Mouse (Mus musculus) embryonic facial prominence, embryonic 15.5 days (tissue): Measurements from ENCODE around the gene Apoa4. TPM values are rescaled to one million over a fixed set of nuclear protein-coding genes. Genes with fewer than 3 reads are reported as not detected.

Source experiments
- ATAC-seq: fragments of 200-750 bp; cut with Nextera tagmentation; 2 replicates; pipeline ENCODE4 v1.8.0; 2017; ENCODE audit warnings: low read depth, moderate TSS enrichment; ENCODE audit not compliant: insufficient number of reproducible peaks, low FRiP score, low TSS enrichment
- H3K27ac ChIP-seq: fragments of 300-500 bp; sonication (generic); replicated peaks from 2 replicates; pipeline ENCODE4 v1.5.1; 2015; ENCODE audit warnings: mild to moderate bottlenecking, inconsistent platforms
- H3K27me3 ChIP-seq: fragments of 300-500 bp; sonication (generic); 2 replicates; pipeline ENCODE4 v1.6.1; 2015; ENCODE audit warnings: inconsistent platforms
- H3K36me3 ChIP-seq: fragments of 300-500 bp; sonication (generic); 2 replicates; pipeline ENCODE4 v1.6.1; 2015; ENCODE audit warnings: mild to moderate bottlenecking, inconsistent platforms
- H3K4me1 ChIP-seq: fragments of 300-500 bp; sonication (generic); 2 replicates; pipeline ENCODE4 v1.6.1; 2015; ENCODE audit warnings: inconsistent platforms
- H3K4me2 ChIP-seq: fragments of 300-500 bp; sonication (generic); replicated peaks from 2 replicates; pipeline ENCODE4 v1.6.1; 2015; ENCODE audit warnings: mild to moderate bottlenecking, inconsistent platforms
- H3K4me3 ChIP-seq: fragments of 300-500 bp; sonication (generic); replicated peaks from 2 replicates; pipeline ENCODE4 v1.5.1; 2015; ENCODE audit warnings: mild to moderate bottlenecking, inconsistent platforms
- H3K9ac ChIP-seq: fragments of 300-500 bp; sonication (generic); 2 replicates; pipeline ENCODE4 v1.6.1; 2015; ENCODE audit warnings: inconsistent platforms
- H3K9me3 ChIP-seq: fragments of 300-500 bp; sonication (generic); replicated peaks from 2 replicates; pipeline ENCODE4 v1.6.1; 2016; ENCODE audit warnings: inconsistent platforms
- WGBS: fragments of 180-500 bp; shearing (Covaris S2); methylation state at CpG from one replicate; pipeline ENCODE4 v1.1.7; 2015; 5-methylcytosine and 5-hydroxymethylcytosine counted together
- polyA plus RNA-seq: library from polyadenylated mRNA; unstranded; fragments of >200 nt; fragmentation: Nextera tagmentation; extraction: Ambion mirVana; gene quantifications from 2 replicates; pipeline ENCODE4 v1.2.1, GENCODE M21; 2015

Apoa4 gene
- polyA plus RNA-seq, 1 experiment from 2014 or later, result 0.43 TPM

DNA sequence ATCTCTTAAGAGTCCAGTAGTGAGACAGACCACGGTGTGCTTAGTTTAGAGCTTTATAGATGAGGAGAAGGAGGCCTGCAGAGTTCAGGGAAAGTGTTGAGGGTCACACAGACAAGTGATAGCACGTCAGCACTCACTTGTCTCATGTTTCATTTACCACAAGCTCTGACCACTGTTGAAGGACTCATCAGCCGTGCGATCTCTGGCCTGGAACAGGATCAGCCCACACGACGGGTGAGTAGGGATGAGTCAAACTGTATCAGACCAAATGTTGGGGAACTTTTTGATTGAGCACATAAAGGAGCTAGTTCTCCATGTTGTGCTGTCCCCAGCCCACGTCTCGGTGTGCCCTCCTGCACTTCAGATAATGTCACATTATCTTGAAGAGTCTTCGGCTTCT is 34.0 kb downstream of the Apoa4 start:
- Histone ChIP-seq H3K9me3 (no peaks in the 10 kb centered on the region), H3K27ac (no peak overlapping the region), H3K36me3 (peaks cover 47% of the 10 kb centered on the region), H3K4me3 (peak overlapping the region; percentile 89; the same call in 1 of the 2 replicates), H3K4me1 (peaks cover 14% of the 10 kb centered on the region), H3K4me2 (peak overlapping the region; percentile 80; the same call in 1 of the 2 replicates), H3K9ac (no peak overlapping the region), H3K27me3 (peaks cover 16% of the 10 kb centered on the region)
- no peak for ATAC-seq
- WGBS, result 83% methylated on average over 9 of the region's 9 CpGs

DNA sequence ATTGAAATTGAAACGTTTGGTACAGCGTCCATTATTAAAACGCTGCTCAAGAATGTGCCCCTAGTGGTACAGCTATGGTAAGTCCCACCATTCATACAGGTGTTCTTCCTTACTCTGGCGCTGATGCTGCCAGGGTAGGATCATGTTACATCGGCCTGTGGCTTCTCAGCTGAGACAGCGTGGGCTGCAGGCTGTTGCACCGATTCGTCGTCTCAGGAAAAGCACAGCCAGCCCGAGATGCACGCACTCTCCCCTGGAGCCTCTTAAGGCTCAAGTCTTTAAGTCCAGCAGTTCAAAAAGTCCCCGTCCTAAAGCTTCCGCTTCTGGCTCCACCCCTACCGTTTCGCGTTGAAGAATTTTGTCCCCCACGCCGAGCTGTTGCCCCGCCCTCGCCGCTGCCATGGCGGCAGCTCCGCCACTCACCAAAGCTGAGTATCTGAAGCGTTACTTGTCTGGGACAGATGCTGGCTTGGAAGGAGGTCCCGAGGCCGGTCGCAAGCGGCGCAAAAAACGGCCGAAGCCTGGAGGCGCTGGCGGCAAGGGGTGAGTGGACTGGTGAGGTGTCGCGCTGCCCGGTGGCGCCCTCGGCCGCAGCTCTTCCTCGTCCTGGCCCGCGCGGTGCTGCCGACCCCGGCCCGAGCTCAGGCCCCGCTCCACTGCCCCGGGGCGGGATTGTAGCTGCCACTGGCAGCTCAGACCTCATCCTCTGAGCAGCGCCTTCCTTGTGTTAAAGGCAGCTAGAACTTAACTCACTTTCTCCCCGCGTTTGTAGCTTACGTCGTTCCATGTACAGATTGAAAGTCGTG is 42.3 kb downstream of the Apoa4 start, which contains the start of gene Bud13:
Gene Bud13, plus strand, starts transcription at position 378 of the 806 bp plus-strand sequence.
- WGBS, result under 1% methylated on average over 55 of the region's 55 CpGs
- Histone ChIP-seq H3K4me3 (peak within 1 kb of the TSS; percentile 75), H3K9me3 (no peaks in the 10 kb centered on the region), H3K4me1 (peaks cover 18% of the 10 kb centered on the region), H3K36me3 (peaks cover 50% of the 10 kb centered on the region), H3K9ac (peak within 1 kb of the TSS; percentile 77), H3K27me3 (no peaks in the 10 kb centered on the region), H3K27ac (peak within 1 kb of the TSS; percentile 85), H3K4me2 (peak within 1 kb of the TSS; percentile 53)
- ATAC-seq, result peak; percentile 89

Other genes with a start within 250 kb of the Apoa4 start
- 161 and 173 TPM in 2 replicates for gene Pafah1b2, start 228.0 kb upstream of the Apoa4 start, polyA plus RNA-seq
- gene Sik3, start 227.9 kb upstream of the Apoa4 start, polyA plus RNA-seq, result 15.1 and 16.2 TPM in 2 replicates
- 1.2 and 2.1 TPM in 2 replicates for gene Apoa1, start 12.1 kb upstream of the Apoa4 start, polyA plus RNA-seq
- not detected in 2 replicates for gene Apoc3, start 5.1 kb upstream of the Apoa4 start, polyA plus RNA-seq
- not detected in 2 replicates for gene Apoa5, start 27.9 kb downstream of the Apoa4 start, polyA plus RNA-seq
- gene Zpr1, start 32.4 kb downstream of the Apoa4 start, polyA plus RNA-seq, result 55.8 and 57.4 TPM in 2 replicates
- 23.0 and 24.6 TPM in 2 replicates for gene Bud13, start 42.3 kb downstream of the Apoa4 start, polyA plus RNA-seq
- not detected in 2 replicates for gene 4931429L15Rik, start 79.3 kb downstream of the Apoa4 start, polyA plus RNA-seq